Mouse (Mus musculus) CH12.LX (cell line): ENCODE measurements around the gene D6Ertd527e. TPM values are rescaled to one million over a fixed set of nuclear protein-coding genes. Genes with fewer than 3 reads are reported as not detected.

ENCODE experiments used
- DNase-seq: peaks from one replicate; pipeline ENCODE4 v3.0.0-alpha.2; 2013; ENCODE audit errors: extremely low read depth
- H3K27ac ChIP-seq: 2 replicates; pipeline ENCODE4 v1.5.1; 2012; ENCODE audit warnings: low read depth, mild to moderate bottlenecking, control low read depth, moderate library complexity; ENCODE audit not compliant: insufficient read depth
- H3K27me3 ChIP-seq: replicated peaks from 2 replicates; pipeline ENCODE3; 2012; ENCODE audit warnings: inconsistent platforms
- H3K36me3 ChIP-seq, 2 experiments: replicated peaks in 1 of 2; 2 replicates each; pipeline versions ENCODE3 to v1.6.1; 2012; ENCODE audit warnings: inconsistent platforms in 1 of 2, low read length in 1 of 2, mild to moderate bottlenecking in 1 of 2, mixed read lengths in 1 of 2, moderate library complexity in 1 of 2; ENCODE audit not compliant: control insufficient read depth in 1 of 2, insufficient read depth in 1 of 2
- H3K4me1 ChIP-seq, 2 experiments: 2 replicates each; pipeline ENCODE4 v1.6.1; 2012; ENCODE audit warnings: inconsistent platforms in 1 of 2, moderate library complexity in 1 of 2; ENCODE audit not compliant: insufficient read depth in 2 of 2, control insufficient read depth in 1 of 2
- H3K4me2 ChIP-seq: 2 replicates; pipeline ENCODE4 v1.6.1; 2012; ENCODE audit warnings: low read depth, mild to moderate bottlenecking, control low read depth; ENCODE audit not compliant: poor library complexity, insufficient read depth, severe bottlenecking
- H3K4me3 ChIP-seq, 3 experiments: fragments of 150-350 bp in 1 of 3; sonication (generic) in 1 of 3; replicated peaks in 1 of 3; 2 replicates each; pipeline versions ENCODE3 to v1.5.1; 2011 to 2012; ENCODE audit warnings: low read depth in 2 of 3, low read length in 2 of 3, mild to moderate bottlenecking in 2 of 3, moderate library complexity in 2 of 3, control low read depth in 1 of 3, improper control_type of control experiment in 1 of 3, inconsistent platforms in 1 of 3, mixed read lengths in 1 of 3; ENCODE audit not compliant: poor library complexity in 1 of 3
- H3K79me2 ChIP-seq: replicated peaks from 2 replicates; pipeline ENCODE4 v1.6.1; 2012; ENCODE audit warnings: mild to moderate bottlenecking, moderate library complexity; ENCODE audit not compliant: control insufficient read depth, poor library complexity, insufficient read depth, severe bottlenecking; ENCODE audit errors: extremely low read depth
- H3K9ac ChIP-seq: 2 replicates; pipeline ENCODE4 v1.6.1; 2012; ENCODE audit warnings: low read depth, mild to moderate bottlenecking, control low read depth, moderate library complexity; ENCODE audit not compliant: insufficient read depth
- H3K9me3 ChIP-seq: replicated peaks from 2 replicates; pipeline ENCODE3; 2012; ENCODE audit warnings: low read length, inconsistent platforms, mixed read lengths
- BHLHE40 ChIP-seq: IDR thresholded peaks from 2 replicates; pipeline ENCODE4 v1.6.1; 2011; ENCODE audit warnings: mild to moderate bottlenecking, low read depth, low read length, improper control_type of control experiment
- CHD1 ChIP-seq: IDR thresholded peaks from 2 replicates; pipeline ENCODE4 v1.6.1; 2012; ENCODE audit warnings: low read depth, low read length, improper control_type of control experiment, inconsistent platforms
- CTCF ChIP-seq, 2 experiments: IDR thresholded peaks in 1 of 2; conservative IDR thresholded peaks in 1 of 2; 2 replicates each; pipeline ENCODE4 v1.5.1; 2011 to 2012; ENCODE audit warnings: low read depth in 2 of 2, low read length in 2 of 2, improper control_type of control experiment in 1 of 2, inconsistent platforms in 1 of 2, mild to moderate bottlenecking in 1 of 2, moderate library complexity in 1 of 2
- ELF1 ChIP-seq: IDR thresholded peaks from 2 replicates; pipeline ENCODE4 v1.6.1; 2014; ENCODE audit warnings: low read depth, mild to moderate bottlenecking, inconsistent platforms, low read length, improper control_type of control experiment
- ETS1 ChIP-seq: conservative IDR thresholded peaks from 2 replicates; pipeline ENCODE4 v1.6.1; 2012; ENCODE audit warnings: low read depth, mild to moderate bottlenecking, inconsistent platforms, low read length, improper control_type of control experiment, moderate library complexity
- IRF4 ChIP-seq: IDR thresholded peaks from 2 replicates; pipeline ENCODE4 v1.6.1; 2014; ENCODE audit warnings: low read depth, mild to moderate bottlenecking, inconsistent platforms, low read length, improper control_type of control experiment
- JUN ChIP-seq: IDR thresholded peaks from 2 replicates; pipeline ENCODE4 v1.6.1; 2011; ENCODE audit warnings: low read depth, mild to moderate bottlenecking, low read length, improper control_type of control experiment, moderate library complexity; ENCODE audit not compliant: insufficient read depth
- KAT2A ChIP-seq: IDR thresholded peaks from 2 replicates; pipeline ENCODE4 v1.6.1; 2012; ENCODE audit warnings: low read length, improper control_type of control experiment, inconsistent platforms; ENCODE audit not compliant: insufficient replicate concordance
- MEF2A ChIP-seq: IDR thresholded peaks from 2 replicates; pipeline ENCODE4 v1.6.1; 2014; ENCODE audit warnings: low read depth, mild to moderate bottlenecking, inconsistent platforms, low read length, improper control_type of control experiment, borderline replicate concordance
- MYC ChIP-seq: IDR thresholded peaks from 2 replicates; pipeline ENCODE4 v1.6.1; 2011; ENCODE audit warnings: low read depth, mild to moderate bottlenecking, improper control_type of control experiment, low read length
- PAX5 ChIP-seq: IDR thresholded peaks from 2 replicates; pipeline ENCODE4 v1.6.1; 2012; ENCODE audit warnings: low read length, inconsistent platforms, mixed read lengths
- POLR2AphosphoS2 ChIP-seq: IDR thresholded peaks from 2 replicates; pipeline ENCODE4 v1.6.1; 2011; ENCODE audit warnings: low read depth, low read length, improper control_type of control experiment
- SIN3A ChIP-seq: IDR thresholded peaks from 2 replicates; pipeline ENCODE4 v1.6.1; 2012; ENCODE audit warnings: low read length, improper control_type of control experiment, inconsistent platforms
- SMC3 ChIP-seq: IDR thresholded peaks from 2 replicates; pipeline ENCODE4 v1.6.1; 2011; ENCODE audit warnings: low read depth, low read length, improper control_type of control experiment
- TBP ChIP-seq: conservative IDR thresholded peaks from 2 replicates; pipeline ENCODE4 v1.6.1; 2011; ENCODE audit warnings: low read depth, low read length, improper control_type of control experiment
- USF1 ChIP-seq: IDR thresholded peaks from 2 replicates; pipeline ENCODE4 v1.6.1; 2014; ENCODE audit warnings: low read depth, mild to moderate bottlenecking, inconsistent platforms, low read length, improper control_type of control experiment
- USF2 ChIP-seq: conservative IDR thresholded peaks from 2 replicates; pipeline ENCODE4 v1.6.1; 2011; ENCODE audit warnings: low read depth, low read length, improper control_type of control experiment
- ZKSCAN1 ChIP-seq: IDR thresholded peaks from 2 replicates; pipeline ENCODE4 v1.6.1; 2012; ENCODE audit warnings: low read depth, inconsistent platforms, low read length, improper control_type of control experiment, borderline replicate concordance
- ZMIZ1 ChIP-seq: IDR thresholded peaks from 2 replicates; pipeline ENCODE4 v1.6.1; 2012; ENCODE audit warnings: low read depth, mild to moderate bottlenecking, inconsistent platforms, low read length, improper control_type of control experiment
- dilution Hi-C: fragments of 300-500 bp; cut with MboI; formaldehyde crosslinking; loops from 2 replicates; pipeline ENCODE4 v1.14.3; 2020; ENCODE audit warnings: low sequenced_read_pairs; ENCODE audit not compliant: extremely low pct_unique_long_range_greater_than_20kb, extremely low pct_ligation_motif_present
- in situ Hi-C: fragments of 300-500 bp; cut with MboI; formaldehyde crosslinking; loops from 3 replicates; pipeline ENCODE4 v1.14.3; 2019; ENCODE audit warnings: low sequenced_read_pairs, low pct_ligation_motif_present, low pct_unique_long_range_greater_than_20kb, mixed read lengths
- polyA plus RNA-seq: library from polyadenylated mRNA; unstranded; fragments of >175 nt; gene quantifications from 2 replicates; pipeline ENCODE4 v1.2.1, GENCODE M21; 2012; ENCODE audit warnings: low read depth; ENCODE audit not compliant: insufficient read length
- total RNA-seq, 2 experiments: library from RNA; depleted of rRNA; stranded (reverse); fragments of 300-350 nt in 1 of 2; fragments of >200 nt in 1 of 2; gene quantifications; 2 replicates each; pipeline ENCODE4 v1.2.3; 2012 to 2014

Gene D6Ertd527e
- total and polyA plus RNA-seq, 3 experiments, result 0.10 to 0.34 TPM; not detected in 1

DNA sequence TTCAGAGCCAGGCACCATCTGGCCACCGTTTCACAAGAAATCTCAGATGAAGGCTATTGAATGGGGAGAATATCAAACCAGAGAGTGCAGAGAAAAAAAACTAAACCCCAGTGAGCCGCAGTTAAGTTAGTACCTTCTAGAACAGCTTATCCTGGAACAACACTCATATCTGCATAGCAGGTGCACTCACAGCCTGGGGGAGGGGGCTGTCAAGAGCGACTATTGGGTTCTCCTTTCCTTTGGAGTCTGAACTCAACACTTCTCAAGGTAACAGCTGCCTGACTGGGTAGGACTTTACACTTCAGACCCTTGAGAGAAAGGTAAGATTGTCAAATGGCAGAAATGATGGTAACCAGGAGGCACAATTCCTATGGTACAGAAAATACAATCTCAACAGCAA lies 43.4 kb downstream of the D6Ertd527e start:
- Histone ChIP-seq H3K79me2 (no peaks in the 10 kb centered on the region), H3K4me1 (peaks cover 13 to 38% of the 10 kb centered on the region in 2 experiments), H3K27ac (no peak overlapping the region), H3K9ac (no peak overlapping the region), H3K9me3 (no peaks in the 10 kb centered on the region), H3K4me2 (no peak overlapping the region), H3K36me3 (no peaks in the 10 kb centered on the region), H3K27me3 (no peaks in the 10 kb centered on the region), H3K4me3 (no peak overlapping the region)
- in situ Hi-C loops, result no loop called here
- no peak for TF ChIP-seq USF1
- no peak for TF ChIP-seq POLR2AphosphoS2
- TF ChIP-seq CHD1, result no peak
- TF ChIP-seq PAX5, result no peak
- TF ChIP-seq MEF2A, result no peak
- TF ChIP-seq TBP, result no peak
- no peak for TF ChIP-seq SMC3
- no peak for TF ChIP-seq ELF1
- TF ChIP-seq ETS1, result no peak
- no peak for TF ChIP-seq CTCF (conservative IDR thresholded peaks at IDR 0.05 in 1 of 2, IDR thresholded peaks at IDR 0.05 in 1 of 2; ENCODE audit: low read depth in 2 of 2, low read length in 2 of 2)
- TF ChIP-seq ZKSCAN1, result no peak
- no peak for TF ChIP-seq MYC
- no peak for TF ChIP-seq KAT2A
- no peak for TF ChIP-seq JUN
- no peak for TF ChIP-seq ZMIZ1
- TF ChIP-seq SIN3A, result no peak
- TF ChIP-seq BHLHE40, result no peak
- TF ChIP-seq USF2, result no peak
- no peak for TF ChIP-seq IRF4
- DNase-seq, result no peak
- dilution Hi-C loops, result no loop called here

DNA sequence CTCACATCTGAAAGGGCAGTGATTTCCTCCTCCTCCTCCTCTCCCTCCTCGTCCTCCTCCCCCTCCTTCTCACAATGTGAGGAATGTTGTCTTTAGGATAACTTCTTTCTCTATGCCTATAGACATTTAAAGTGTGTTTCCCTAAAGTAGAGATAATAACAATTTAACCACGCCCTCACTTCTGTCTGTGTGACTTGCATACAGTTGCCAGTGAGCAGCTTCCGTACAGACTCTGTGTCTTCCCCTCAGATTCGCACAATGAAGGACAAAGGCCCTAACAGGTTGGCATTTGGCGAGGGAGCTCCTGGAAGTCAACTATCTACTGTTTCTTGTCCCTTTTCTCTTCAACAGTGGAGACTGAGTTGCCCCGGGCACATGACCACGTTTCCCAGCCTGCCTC lies 45.9 kb downstream of the D6Ertd527e start:
- Histone ChIP-seq H3K27ac (no peak overlapping the region), H3K36me3 (no peaks in the 10 kb centered on the region), H3K4me2 (no peak overlapping the region), H3K79me2 (no peaks in the 10 kb centered on the region), H3K4me1 (peaks cover 20 to 50% of the 10 kb centered on the region in 2 experiments), H3K27me3 (no peaks in the 10 kb centered on the region), H3K9me3 (no peaks in the 10 kb centered on the region), H3K9ac (no peak overlapping the region), H3K4me3 (no peak overlapping the region)
- dilution Hi-C loops, result no loop called here
- in situ Hi-C loops, result loop anchor here (25.0 kb wide), 1 partner anchor 412 kb away; no protein-coding TSS in a partner anchor
- TF ChIP-seq KAT2A (no peak), IRF4 (no peak)
- no peak for DNase-seq
